Comparison of ENCODE assay signal across 28 mouse cellular contexts in genomic region chrX:152203247-152203646, GRCm38 (mm10). TPM values are rescaled to one million over a fixed set of nuclear protein-coding genes. Genes with fewer than 3 reads are reported as not detected.
DNase-seq lines count a peak whose midpoint lies in the region; ATAC-seq and TF ChIP-seq lines count a peak whose summit lies in the region.
"Had no signal": no experiment of that assay in that cellular context is flagged by ENCODE, and none has a peak within 500 bp of the region (broad histone marks: within the 10 kb centered on the region; RNA-seq: fewer than 3 reads in every experiment).

No protein-coding gene starts in this region.

- H3K4me1 ChIP-seq in forebrain, embryonic 11.5 days (replicated peaks; ENCODE audit: control insufficient read depth, insufficient read depth, low read length), result peaks cover 5% of the 10 kb centered on the region; the same call in 1 of the 2 replicates
- H3K4me1 ChIP-seq in forebrain, postnatal 0 days (ENCODE audit: insufficient read depth), result 0 out of 2 replicates have a peak, but pooled peaks cover 4% of the 10 kb centered on the region
- H3K4me1 ChIP-seq: liver, embryonic 12.5 days; stomach, embryonic 15.5 days had no signal

- H3K27ac ChIP-seq in forebrain, embryonic 11.5 days (ENCODE audit: low read depth, low read length), result no peak overlapping the region
- H3K27ac ChIP-seq in forebrain, postnatal 0 days (ENCODE audit: low read depth, low read length), result no peak overlapping the region
- H3K27ac ChIP-seq: heart, adult 2 months; hindbrain, embryonic 14.5 days; kidney, embryonic 15.5 days; layer of hippocampus, adult 2 months; liver, embryonic 12.5 days; midbrain, embryonic 15.5 days; stomach, embryonic 15.5 days had no signal

- 0 out of 2 replicates have a peak, but pooled peaks have one; percentile 45 for ATAC-seq in forebrain, embryonic 11.5 days (replicated peaks; ENCODE audit: low FRiP score)
- no peak for ATAC-seq in forebrain, postnatal 0 days
- ATAC-seq in megakaryocyte, adult 5-6 weeks (ENCODE audit: poor library complexity, severe bottlenecking), result peak; percentile 51; the same call in 1 of the 2 replicates
- ATAC-seq in CD4-positive, CD25-positive, alpha-beta regulatory T cell, adult 4 months, result no peak
- ATAC-seq: inflammation-experienced regulatory T-cells, adult 6 months; lung, postnatal 0 days; midbrain, embryonic 15.5 days had no signal

- H3K4me3 ChIP-seq in forebrain, embryonic 11.5 days (ENCODE audit: low read depth, low read length), result no peak overlapping the region
- no peak overlapping the region for H3K4me3 ChIP-seq in forebrain, postnatal 0 days (ENCODE audit: low read depth, low read length)
- H3K4me3 ChIP-seq: heart, adult 2 months; heart, embryonic 12.5 days; kidney, embryonic 15.5 days; layer of hippocampus, adult 2 months; liver, embryonic 12.5 days; midbrain, embryonic 15.5 days; stomach, embryonic 15.5 days had no signal

- 71% methylated on average over 4 of the region's 4 CpGs for WGBS in forebrain, embryonic 11.5 days
- 52% methylated on average over 4 of the region's 4 CpGs for WGBS in forebrain, postnatal 0 days

- no peak overlapping the region for H3K9ac ChIP-seq in forebrain, embryonic 11.5 days (ENCODE audit: low read length)
- H3K9ac ChIP-seq in forebrain, postnatal 0 days, result no peak overlapping the region
- H3K9ac ChIP-seq: heart, embryonic 12.5 days; hindbrain, embryonic 14.5 days; kidney, embryonic 15.5 days; liver, embryonic 12.5 days; midbrain, embryonic 15.5 days; stomach, embryonic 15.5 days had no signal

- H3K9me3 ChIP-seq in forebrain, embryonic 11.5 days (ENCODE audit: control insufficient read depth, low read length), result no peaks in the 10 kb centered on the region
- no peaks in the 10 kb centered on the region for H3K9me3 ChIP-seq in forebrain, postnatal 0 days (ENCODE audit: low read length)
- H3K9me3 ChIP-seq: heart, embryonic 12.5 days; kidney, embryonic 15.5 days; liver, embryonic 12.5 days; midbrain, embryonic 15.5 days; stomach, embryonic 15.5 days had no signal

- DNase-seq in forebrain, embryonic 11.5 days (ENCODE audit: low spot score), result no peak
- DNase-seq in forebrain, postnatal 0 days, result no peak
- peak; percentile 43 for DNase-seq in 416B (ENCODE audit: low read depth)
- peak; percentile 42 for DNase-seq in NIH3T3 (ENCODE audit: low read depth)
- DNase-seq in ovary, postnatal 36 days (ENCODE audit: low spot score), result no peak
- DNase-seq: adrenal gland, postnatal 14 days; cerebellum, adult 18-20 months; cerebellum, postnatal 14 days; gastrocnemius, postnatal 36 days; heart, adult 2 months; heart, postnatal 4 days; kidney, adult 18-20 months; layer of hippocampus, postnatal 36 days; left cerebral cortex, postnatal 4 days; lung, adult 18-20 months; lung, postnatal 4 days; right cerebral cortex, postnatal 14 days had no signal

- no peak for TF ChIP-seq CTCF in forebrain, postnatal 0 days (IDR thresholded peaks at IDR 0.05; ENCODE audit: low read depth)

- H3K36me3 ChIP-seq in forebrain, embryonic 11.5 days (ENCODE audit: control insufficient read depth, insufficient read depth, low read length), result no peaks in the 10 kb centered on the region
- no peaks in the 10 kb centered on the region for H3K36me3 ChIP-seq in forebrain, postnatal 0 days (ENCODE audit: insufficient read depth)
- H3K36me3 ChIP-seq: heart, embryonic 12.5 days; kidney, embryonic 15.5 days; liver, embryonic 12.5 days; midbrain, embryonic 15.5 days; stomach, embryonic 15.5 days had no signal

- H3K27me3 ChIP-seq in forebrain, embryonic 11.5 days (ENCODE audit: control insufficient read depth, insufficient read depth, low read length), result peaks cover 54% of the 10 kb centered on the region
- no peaks in the 10 kb centered on the region for H3K27me3 ChIP-seq in forebrain, postnatal 0 days (ENCODE audit: insufficient read depth, low read length)
- H3K27me3 ChIP-seq: stomach, embryonic 15.5 days had no signal

- no peak overlapping the region for H3K4me2 ChIP-seq in forebrain, embryonic 11.5 days (ENCODE audit: low read depth, low read length, severe bottlenecking)
- H3K4me2 ChIP-seq in forebrain, postnatal 0 days (ENCODE audit: low read depth), result no peak overlapping the region
- H3K4me2 ChIP-seq: heart, embryonic 12.5 days; hindbrain, embryonic 14.5 days; kidney, embryonic 15.5 days; liver, embryonic 12.5 days; midbrain, embryonic 15.5 days; stomach, embryonic 15.5 days had no signal

RNA-seq across cellular contexts. Expression of gene Kdm5c, which starts 29.6 kb away (rescaled TPM):
- 46.3 and 46.6 TPM in 2 replicates for polyA plus RNA-seq in forebrain, embryonic 11.5 days (2014; fragmentation: Nextera tagmentation; extraction: Ambion mirVana)
- 47.2 and 56.0 TPM in 2 replicates for total RNA-seq in forebrain, postnatal 0 days (2014; rRNA removed)
- polyA plus RNA-seq in forebrain, postnatal 0 days (2015; fragmentation: Nextera tagmentation; extraction: Ambion mirVana), result 18.1 and 19.5 TPM in 2 replicates
- total RNA-seq in megakaryocyte, adult 5-6 weeks (2015), result 21.1 and 21.9 TPM in 2 replicates
- total RNA-seq in megakaryocyte, adult 5-6 weeks (2017), result 29.1 and 31.0 TPM in 2 replicates
- polyA plus RNA-seq in CD4-positive, CD25-positive, alpha-beta regulatory T cell, adult 4 months (2017; shearing (Covaris generic)), result 10 to 100 TPM; 30.4 to 37.7 TPM

RNA-seq across cellular contexts. Expression of gene Iqsec2, which starts 59.2 kb away (rescaled TPM):
- polyA plus RNA-seq in forebrain, embryonic 11.5 days (2014; fragmentation: Nextera tagmentation; extraction: Ambion mirVana), result 1.5 and 2.1 TPM in 2 replicates
- 15.9 and 23.2 TPM in 2 replicates for total RNA-seq in forebrain, postnatal 0 days (2014; rRNA removed)
- polyA plus RNA-seq in forebrain, postnatal 0 days (2015; fragmentation: Nextera tagmentation; extraction: Ambion mirVana), result 6.8 and 7.5 TPM in 2 replicates
- total RNA-seq in megakaryocyte, adult 5-6 weeks (2015), result 9.0 and 10.5 TPM in 2 replicates
- 5.1 and 8.7 TPM in 2 replicates for total RNA-seq in megakaryocyte, adult 5-6 weeks (2017)
- polyA plus RNA-seq in CD4-positive, CD25-positive, alpha-beta regulatory T cell, adult 4 months (2017; shearing (Covaris generic)), result under 1 TPM; 0.18 to 0.34 TPM

Comparison
In these comparisons a context has a peak if more than half of its experiments do, and no peak if none do; other contexts are left out.
1. ATAC-seq: peak in forebrain, embryonic 11.5 days (single experiment) and megakaryocyte, adult 5-6 weeks (single experiment); none in forebrain, postnatal 0 days (single experiment) and CD4-positive, CD25-positive, alpha-beta regulatory T cell, adult 4 months (single experiment).
2. DNase-seq: peak in 416B (single experiment) and NIH3T3 (single experiment); none in forebrain, embryonic 11.5 days (single experiment), forebrain, postnatal 0 days (single experiment) and ovary, postnatal 36 days (single experiment).